Mouse (Mus musculus): ENCODE data around the gene Srcap.

- TF ChIP-seq GATA1 (IDR thresholded peaks at IDR 0.05; ENCODE audit: low read length) (no peak), TAL1 (IDR thresholded peaks at IDR 0.05; ENCODE audit: low read length) (no peak)
Observed at GRCm38 (mm10) chr7:127516344-127516743, 4.6 kb downstream of the Srcap start.
